Mouse (Mus musculus) liver, adult 2 months (tissue): ENCODE measurements around the gene Ttc33. TPM values are rescaled to one million over a fixed set of nuclear protein-coding genes. Genes with fewer than 3 reads are reported as not detected.

Experiments
- DNase-seq: peaks from one replicate; pipeline ENCODE4 v3.0.0-alpha.2; 2011; ENCODE audit warnings: low read depth, low spot score; ENCODE audit errors: extremely low read depth
- H3K27ac ChIP-seq: fragments of 200-500 bp; replicated peaks from 2 replicates; pipeline ENCODE4 v1.5.1; 2012; ENCODE audit warnings: low read depth, mild to moderate bottlenecking, control low read depth, inconsistent platforms, low read length; ENCODE audit not compliant: insufficient read depth
- H3K27me3 ChIP-seq: fragments of 200-500 bp; 2 replicates; pipeline ENCODE4 v1.6.1; 2012; ENCODE audit warnings: mild to moderate bottlenecking, moderate library complexity, low read length, inconsistent platforms; ENCODE audit not compliant: control insufficient read depth, insufficient read depth
- H3K36me3 ChIP-seq: fragments of 200-500 bp; 2 replicates; pipeline ENCODE4 v1.6.1; 2012; ENCODE audit warnings: low read length, inconsistent platforms; ENCODE audit not compliant: control insufficient read depth, insufficient read depth
- H3K4me1 ChIP-seq: fragments of 200-500 bp; 2 replicates; pipeline ENCODE4 v1.6.1; 2011; ENCODE audit warnings: low read length; ENCODE audit not compliant: control insufficient read depth, insufficient read depth
- H3K4me3 ChIP-seq: fragments of 200-500 bp; 2 replicates; pipeline ENCODE4 v1.5.1; 2011; ENCODE audit warnings: low read depth, mild to moderate bottlenecking, control low read depth, low read length, moderate library complexity; ENCODE audit not compliant: insufficient read depth
- H3K79me2 ChIP-seq: fragments of 200-500 bp; 2 replicates; pipeline ENCODE4 v1.6.1; 2012; ENCODE audit warnings: inconsistent platforms, mild to moderate bottlenecking, low read length, moderate library complexity; ENCODE audit not compliant: control insufficient read depth, insufficient read depth
- H3K9ac ChIP-seq: fragments of 200-500 bp; 2 replicates; pipeline ENCODE4 v1.6.1; 2012; ENCODE audit warnings: low read depth, mild to moderate bottlenecking, control low read depth, inconsistent platforms, low read length
- CTCF ChIP-seq: fragments of 200-500 bp; IDR thresholded peaks from 2 replicates; pipeline ENCODE4 v1.5.1; 2011; ENCODE audit warnings: low read depth, low read length, control low read depth
- POLR2A ChIP-seq: fragments of 200-500 bp; IDR thresholded peaks from 2 replicates; pipeline ENCODE4 v1.6.1; 2011; ENCODE audit warnings: low read length, control low read depth; ENCODE audit not compliant: insufficient read depth; ENCODE audit errors: extremely low read depth
- WGBS: fragments of 180-500 bp; shearing (Covaris S2); methylation state at CpG from one replicate; pipeline ENCODE4 v1.1.7; 2018; 5-methylcytosine and 5-hydroxymethylcytosine counted together
- polyA plus RNA-seq: library from polyadenylated mRNA; depleted of rRNA; stranded (reverse); fragments of >200 nt; gene quantifications from 2 replicates; pipeline ENCODE4 v1.2.3, GENCODE M21; 2012; rRNA removed
- total RNA-seq: library from RNA; depleted of rRNA; stranded (reverse); fragments of >200 nt; gene quantifications from 2 replicates; pipeline ENCODE4 v1.2.3, GENCODE M21; 2014; rRNA removed

The Ttc33 gene
- total RNA-seq (24.6 and 34.7 TPM in 2 replicates), polyA plus RNA-seq (3.7 and 3.9 TPM in 2 replicates)

DNA sequence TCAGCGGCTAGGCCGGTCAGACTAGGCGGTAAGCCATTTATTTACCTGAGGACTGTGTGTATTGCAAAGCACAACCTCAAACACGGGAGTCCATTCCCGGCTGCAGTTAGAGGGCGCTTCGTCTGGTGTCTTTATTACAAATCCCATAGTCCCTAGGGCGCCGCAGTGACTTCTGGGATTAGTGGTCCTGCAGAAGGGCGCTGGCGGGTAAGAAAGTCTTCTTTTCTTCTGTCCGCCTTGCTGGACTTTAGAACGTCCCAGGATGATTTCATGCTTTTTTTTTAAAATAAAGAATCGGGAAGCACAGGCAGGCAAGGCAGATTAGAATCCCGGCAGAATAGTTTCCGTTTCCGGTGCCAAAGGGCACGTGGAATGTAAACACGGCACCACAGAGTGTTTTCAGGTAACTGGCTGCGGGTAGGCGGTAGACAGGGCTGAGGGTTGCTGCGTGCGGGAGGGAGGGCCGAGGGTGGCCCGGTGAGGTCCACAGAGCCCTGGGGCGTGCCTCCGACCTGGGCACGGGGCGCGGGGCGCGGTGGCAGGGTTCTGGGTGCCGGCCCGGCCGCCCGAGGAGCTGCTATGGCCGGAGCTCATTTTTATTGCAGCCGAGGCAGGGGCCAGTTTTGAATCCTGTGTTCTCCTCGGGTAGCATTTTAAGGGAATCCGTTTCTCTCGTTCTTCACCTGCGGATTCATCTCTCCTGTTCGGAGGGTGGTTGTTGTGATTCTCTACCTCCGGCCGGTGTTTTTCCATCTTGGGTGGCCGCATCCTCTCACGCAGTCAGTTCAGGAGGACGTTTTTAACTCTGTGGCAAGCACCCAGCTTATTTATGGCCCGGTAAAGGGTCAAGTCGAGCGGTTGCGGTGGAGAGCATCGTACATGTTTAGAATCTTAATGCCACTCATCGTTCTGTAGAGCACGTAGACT, at the start of gene Ttc33:
Ttc33 (plus strand) TSS at position 160 of the 927 bp plus-strand sequence.
- under 1% methylated on average over 55 of the region's 55 CpGs for WGBS
- H3K27me3 ChIP-seq = no peaks in the 10 kb centered on the region
- peaks cover 10% of the 10 kb centered on the region for H3K4me1 ChIP-seq
- H3K4me3 ChIP-seq = peak within 1 kb of the TSS; percentile 96
- H3K27ac ChIP-seq = peak within 1 kb of the TSS; percentile 95
- peak within 1 kb of the TSS; percentile 99 for H3K9ac ChIP-seq
- peaks cover 3% of the 10 kb centered on the region; the same call in 1 of the 2 replicates for H3K79me2 ChIP-seq
- peaks cover 4% of the 10 kb centered on the region; the same call in 1 of the 2 replicates for H3K36me3 ChIP-seq
- DNase-seq = peak; percentile 87
- TF ChIP-seq CTCF (0 out of 2 replicates have a peak, but pooled peaks have one; percentile 18), POLR2A (peak; percentile 83)

DNA sequence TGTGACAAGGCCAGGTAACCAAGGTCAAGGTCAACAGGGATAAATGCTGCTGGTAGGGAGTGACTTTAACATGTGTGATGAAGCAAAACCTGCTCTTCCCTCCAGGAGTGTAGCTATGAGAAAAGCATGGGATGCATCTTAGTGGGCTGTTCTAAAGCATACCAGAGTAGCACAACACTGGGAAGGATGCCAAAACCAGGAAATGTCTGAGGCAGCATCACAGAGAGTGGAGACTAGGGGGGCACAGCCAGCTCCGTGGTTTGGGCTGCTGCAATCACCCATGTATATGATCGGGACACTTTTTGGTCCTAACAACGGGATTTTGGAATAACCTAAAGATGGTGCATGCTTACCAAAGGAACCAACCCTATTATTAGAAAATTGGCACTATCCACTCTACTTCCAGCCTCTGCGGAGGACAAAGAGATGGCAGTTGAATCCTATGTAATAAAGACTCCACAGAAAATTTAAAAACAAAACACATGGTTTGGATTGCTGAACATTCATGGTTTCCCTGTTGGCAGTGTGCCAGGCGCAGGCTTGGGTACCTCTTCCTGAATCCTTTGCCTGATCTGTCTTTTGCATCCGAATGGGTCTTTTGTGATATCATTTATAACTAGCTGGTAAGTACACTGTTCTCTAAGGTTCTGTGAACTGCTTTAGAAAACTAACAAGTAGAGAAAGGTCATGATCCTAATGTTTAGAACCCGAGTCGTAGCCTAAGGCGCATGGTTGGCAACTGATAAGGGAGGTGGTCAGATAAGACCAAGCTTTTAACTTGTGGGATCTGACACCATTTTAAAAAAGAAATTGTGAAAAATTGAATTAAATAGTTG, 47.1 kb upstream of the Ttc33 start:
- no peak overlapping the region for H3K9ac ChIP-seq
- no peak for DNase-seq
- no peaks in the 10 kb centered on the region for H3K79me2 ChIP-seq
- H3K27me3 ChIP-seq = no peaks in the 10 kb centered on the region
- 77% methylated on average over 9 of the region's 9 CpGs for whole genome bisulfite sequencing
- H3K4me1 ChIP-seq = no peaks in the 10 kb centered on the region
- no peaks in the 10 kb centered on the region for H3K36me3 ChIP-seq
- no peak for TF ChIP-seq POLR2A
- TF ChIP-seq CTCF = no peak
- no peak overlapping the region for H3K4me3 ChIP-seq
- H3K27ac ChIP-seq = no peak overlapping the region

DNA sequence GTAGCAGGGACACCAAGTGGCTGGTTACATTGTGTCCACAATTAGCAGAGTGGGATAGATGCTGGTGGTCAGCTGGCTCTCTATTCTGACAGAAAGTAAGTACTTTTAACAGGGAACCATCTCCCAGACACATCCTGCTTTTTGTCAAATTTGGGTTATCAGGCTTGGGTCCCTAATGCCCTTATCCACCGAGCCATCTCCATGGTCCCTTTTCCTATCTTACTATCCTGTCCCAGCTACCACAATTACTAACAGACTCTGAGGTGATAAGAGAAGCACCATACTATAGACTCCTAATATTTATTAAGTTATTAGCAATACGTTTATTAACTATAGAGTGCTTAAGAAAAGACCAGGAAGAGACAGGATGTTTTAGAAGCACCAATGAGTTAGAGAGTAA, 46.0 kb upstream of the Ttc33 start:
- WGBS = 87% methylated on average over 2 of the region's 2 CpGs
- H3K27ac ChIP-seq = no peak overlapping the region
- 0 out of 2 replicates have a peak, but pooled peaks cover 4% of the 10 kb centered on the region for H3K79me2 ChIP-seq

DNA sequence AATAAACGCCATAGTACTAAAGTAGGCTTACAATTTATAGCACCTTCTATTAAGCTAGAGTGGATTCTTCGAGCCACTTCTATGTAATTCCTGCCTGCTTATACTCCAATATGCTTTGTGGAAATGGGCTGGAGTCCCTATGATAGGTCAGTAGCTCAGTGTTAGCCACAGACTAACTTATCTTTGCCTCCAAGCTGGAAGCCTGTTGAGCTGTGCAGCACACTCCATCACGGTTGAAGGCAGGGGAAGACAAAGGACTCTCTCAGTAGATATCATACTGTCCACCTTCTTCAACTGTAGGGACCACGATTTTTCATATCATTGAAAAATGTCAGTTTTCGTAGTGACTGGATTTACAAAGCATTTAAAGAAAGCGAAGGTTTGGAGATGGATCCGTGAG, 45.5 kb upstream of the Ttc33 start:
- H3K4me3 ChIP-seq = no peak overlapping the region
- H3K9ac ChIP-seq = no peak overlapping the region
- no peaks in the 10 kb centered on the region for H3K27me3 ChIP-seq
- peaks cover 2% of the 10 kb centered on the region for H3K4me1 ChIP-seq
- TF ChIP-seq CTCF (no peak), POLR2A (no peak)
- 90% methylated on average over 7 of the region's 7 CpGs for WGBS
- no peaks in the 10 kb centered on the region for H3K36me3 ChIP-seq
- no peak overlapping the region for H3K27ac ChIP-seq
- DNase-seq = no peak
- peaks cover 4% of the 10 kb centered on the region; the same call in 1 of the 2 replicates for H3K79me2 ChIP-seq

More for the DNA sequence above, 46.0 kb upstream of the Ttc33 start:
- Histone ChIP-seq H3K4me3 (no peak overlapping the region), H3K4me1 (peaks cover under 1% of the 10 kb centered on the region; the same call in 1 of the 2 replicates), H3K27me3 (no peaks in the 10 kb centered on the region), H3K36me3 (no peaks in the 10 kb centered on the region), H3K9ac (no peak overlapping the region)
- DNase-seq = no peak
- TF ChIP-seq CTCF = no peak
- TF ChIP-seq POLR2A = no peak

DNA sequence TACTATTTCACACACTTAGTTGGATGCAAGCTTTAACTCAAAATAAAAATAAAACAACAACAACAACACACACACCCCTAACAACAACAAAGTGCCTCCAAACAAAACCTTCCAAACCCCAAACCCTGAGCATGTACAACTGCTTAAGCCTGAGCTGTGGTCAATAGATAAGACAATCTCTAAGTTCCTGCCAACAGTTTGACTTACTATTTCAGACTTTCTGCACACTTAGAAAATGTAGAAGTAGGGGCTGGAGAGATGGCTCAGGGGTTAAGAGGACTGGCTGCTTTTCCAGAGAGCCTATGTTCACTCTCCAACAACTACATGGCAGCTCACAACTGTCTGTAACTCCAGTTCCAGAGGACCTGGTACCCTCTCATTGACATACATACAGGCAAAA, 45.0 kb upstream of the Ttc33 start:
- Histone ChIP-seq H3K4me3 (no peak overlapping the region), H3K36me3 (no peaks in the 10 kb centered on the region), H3K27ac (no peak overlapping the region), H3K79me2 (peaks cover 9% of the 10 kb centered on the region; the same call in 1 of the 2 replicates), H3K4me1 (peaks cover 5% of the 10 kb centered on the region), H3K27me3 (no peaks in the 10 kb centered on the region), H3K9ac (no peak overlapping the region)
- no peak for DNase-seq
- no peak for TF ChIP-seq POLR2A
